Mouse (Mus musculus) liver, postnatal 0 days (tissue): ENCODE measurements at regions not wholly inside any gene's neighbourhood (a gene's known extent, or its start where the extent isn't known, plus 50 kb on each side); places are given as distances from the start of the nearest gene placed in this dataset.

Source experiments
- ATAC-seq: fragments of 200-750 bp; cut with Nextera tagmentation; 2 replicates; pipeline ENCODE4 v1.8.0; 2017; ENCODE audit warnings: mild to moderate bottlenecking, moderate library complexity
- DNase-seq: peaks from one replicate; pipeline ENCODE4 v3.0.0-alpha.2; 2016
- H3K27ac ChIP-seq: fragments of 300-500 bp; sonication (generic); 2 replicates; pipeline ENCODE4 v1.5.1; 2014; ENCODE audit warnings: antibody characterized with exemption, moderate library complexity, mild to moderate bottlenecking, low read depth
- H3K27me3 ChIP-seq: fragments of 300-500 bp; sonication (generic); 2 replicates; pipeline ENCODE4 v1.6.1; 2014; ENCODE audit warnings: low read length, control low read depth, mixed read lengths; ENCODE audit not compliant: insufficient read depth
- H3K36me3 ChIP-seq: fragments of 300-500 bp; sonication (generic); replicated peaks from 2 replicates; pipeline ENCODE4 v1.6.1; 2014; ENCODE audit warnings: mild to moderate bottlenecking, control low read depth, low read length, moderate library complexity, mixed read lengths; ENCODE audit not compliant: insufficient read depth
- H3K4me1 ChIP-seq: fragments of 300-500 bp; sonication (generic); 2 replicates; pipeline ENCODE4 v1.6.1; 2014; ENCODE audit warnings: antibody characterized with exemption, mild to moderate bottlenecking, control low read depth; ENCODE audit not compliant: insufficient read depth
- H3K4me2 ChIP-seq: fragments of 300-500 bp; sonication (generic); 2 replicates; pipeline ENCODE4 v1.6.1; 2014; ENCODE audit warnings: low read depth, mild to moderate bottlenecking, low read length, moderate library complexity, mixed read lengths
- H3K4me3 ChIP-seq: fragments of 300-500 bp; sonication (generic); 2 replicates; pipeline ENCODE4 v1.5.1; 2014; ENCODE audit warnings: low read depth, low read length
- H3K9ac ChIP-seq: fragments of 300-500 bp; sonication (generic); replicated peaks from 2 replicates; pipeline ENCODE4 v1.6.1; 2014; ENCODE audit warnings: mild to moderate bottlenecking, moderate library complexity
- H3K9me3 ChIP-seq: fragments of 300-500 bp; sonication (generic); 2 replicates; pipeline ENCODE4 v1.6.1; 2016; ENCODE audit warnings: mild to moderate bottlenecking, control low read depth, low read length, mixed read lengths
- CTCF ChIP-seq: sonication (generic); IDR thresholded peaks from 2 replicates; pipeline ENCODE4 v1.5.1; 2016; ENCODE audit warnings: antibody characterized with exemption, low read depth
- EP300 ChIP-seq: IDR thresholded peaks from 2 replicates; pipeline ENCODE4 v1.6.1; 2016; ENCODE audit warnings: antibody characterized with exemption, low read depth, mild to moderate bottlenecking
- WGBS: fragments of 180-500 bp; shearing (Covaris S2); extraction: QIAGEN DNeasy Blood & Tissue Kit; methylation state at CpG from one replicate; pipeline ENCODE4 v1.1.7; 2014; ENCODE audit not compliant: insufficient replicate concordance; 5-methylcytosine and 5-hydroxymethylcytosine counted together

GRCm38 (mm10) chr19:27134360-27134759 lies 81.9 kb upstream of the Vldlr start:
- Histone ChIP-seq H3K4me3 (no peak overlapping the region), H3K9ac (no peak overlapping the region), H3K36me3 (no peaks in the 10 kb centered on the region), H3K27me3 (no peaks in the 10 kb centered on the region), H3K27ac (no peak overlapping the region), H3K9me3 (no peaks in the 10 kb centered on the region), H3K4me1 (no peaks in the 10 kb centered on the region), H3K4me2 (no peak overlapping the region)
- DNase-seq (no peak), ATAC-seq (no peak)
- TF ChIP-seq EP300 (no peak), CTCF (no peak)
- 67% methylated on average over 5 of the region's 5 CpGs for WGBS

DNA sequence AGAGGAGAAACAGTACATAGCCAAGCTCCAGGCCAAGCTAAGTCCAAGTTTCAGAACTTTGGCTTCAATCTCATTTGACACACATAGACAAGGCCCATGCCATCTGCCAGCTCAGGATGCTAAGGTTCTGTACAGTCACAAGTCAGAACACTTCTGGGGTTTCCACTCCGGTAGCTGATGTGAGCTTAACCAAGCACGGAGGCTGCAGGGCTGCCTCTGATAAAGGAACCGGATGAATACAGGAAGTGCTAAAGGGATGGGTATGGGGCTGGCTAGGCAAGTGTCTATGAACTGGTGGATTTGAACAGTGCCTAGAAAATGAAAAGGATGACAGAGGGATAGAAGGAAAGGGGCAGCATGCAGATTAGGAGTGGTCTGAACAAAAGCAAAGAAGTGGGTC lies 75.4 kb upstream of the Vldlr start:
- H3K4me2 ChIP-seq = no peak overlapping the region
- H3K4me3 ChIP-seq = no peak overlapping the region
- no peaks in the 10 kb centered on the region for H3K36me3 ChIP-seq
- H3K27ac ChIP-seq = no peak overlapping the region
- no peak for ATAC-seq
- no peaks in the 10 kb centered on the region for H3K4me1 ChIP-seq
- 28% methylated on average over 3 of the region's 3 CpGs for WGBS
- H3K9ac ChIP-seq = no peak overlapping the region
- H3K27me3 ChIP-seq = no peaks in the 10 kb centered on the region
- DNase-seq = no peak
- no peak for TF ChIP-seq EP300
- TF ChIP-seq CTCF = no peak
- no peaks in the 10 kb centered on the region for H3K9me3 ChIP-seq

GRCm38 (mm10) chr19:27142181-27142580 lies 74.1 kb upstream of the Vldlr start:
- no peak for DNase-seq
- no peaks in the 10 kb centered on the region for H3K4me1 ChIP-seq
- no peak overlapping the region for H3K4me2 ChIP-seq
- no peak overlapping the region for H3K9ac ChIP-seq
- no peak overlapping the region for H3K4me3 ChIP-seq
- TF ChIP-seq CTCF (no peak), EP300 (no peak)
- 71% methylated on average over 4 of the region's 4 CpGs for WGBS
- no peaks in the 10 kb centered on the region for H3K36me3 ChIP-seq
- H3K27ac ChIP-seq = no peak overlapping the region
- H3K9me3 ChIP-seq = no peaks in the 10 kb centered on the region
- H3K27me3 ChIP-seq = no peaks in the 10 kb centered on the region
- no peak for ATAC-seq

- Histone ChIP-seq H3K4me1 (no peaks in the 10 kb centered on the region), H3K9me3 (no peaks in the 10 kb centered on the region), H3K27me3 (no peaks in the 10 kb centered on the region), H3K4me3 (no peak overlapping the region), H3K9ac (no peak overlapping the region), H3K4me2 (no peak overlapping the region), H3K36me3 (no peaks in the 10 kb centered on the region), H3K27ac (no peak overlapping the region)
- no peak for TF ChIP-seq EP300
- no peak for TF ChIP-seq CTCF
- DNase-seq (no peak), ATAC-seq (no peak)
- WGBS = 61% methylated on average over 12 of the region's 12 CpGs
Observed at GRCm38 (mm10) chr19:27147404-27147803, 68.9 kb upstream of the Vldlr start.

DNA sequence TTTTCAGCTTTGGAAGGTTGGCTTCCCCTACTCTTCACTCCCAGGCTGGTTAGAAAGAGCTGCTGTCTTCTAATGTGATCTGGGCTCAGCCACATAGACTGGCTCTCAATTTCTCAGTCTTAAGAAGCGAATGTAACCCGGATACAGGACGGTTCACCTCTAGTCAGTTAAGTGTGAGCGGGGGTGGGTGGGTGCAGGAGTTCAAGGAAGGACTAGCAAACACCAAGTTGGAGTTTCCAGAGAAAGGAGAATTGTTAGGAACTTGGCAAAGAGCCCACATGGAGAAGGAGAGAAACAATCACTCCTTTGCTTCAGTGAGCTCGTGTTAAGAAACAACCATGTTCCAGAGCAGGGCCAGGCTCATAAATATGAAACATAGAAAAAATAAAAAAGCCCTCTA lies 68.0 kb upstream of the Vldlr start:
- Histone ChIP-seq H3K4me1 (no peaks in the 10 kb centered on the region), H3K4me3 (no peak overlapping the region), H3K4me2 (no peak overlapping the region), H3K9me3 (no peaks in the 10 kb centered on the region), H3K27me3 (no peaks in the 10 kb centered on the region), H3K36me3 (no peaks in the 10 kb centered on the region), H3K9ac (no peak overlapping the region), H3K27ac (no peak overlapping the region)
- TF ChIP-seq CTCF (no peak), EP300 (no peak)
- ATAC-seq = no peak
- DNase-seq = no peak
- WGBS = 70% methylated on average over 5 of the region's 5 CpGs

- TF ChIP-seq CTCF (no peak), EP300 (peak; percentile 35; the same call in 1 of the 2 replicates)
- no peak overlapping the region for H3K9ac ChIP-seq
- H3K4me3 ChIP-seq = no peak overlapping the region
- H3K27me3 ChIP-seq = no peaks in the 10 kb centered on the region
- ATAC-seq (peak; percentile 57), DNase-seq (no peak)
- H3K4me1 ChIP-seq = no peaks in the 10 kb centered on the region
- no peaks in the 10 kb centered on the region for H3K36me3 ChIP-seq
- H3K27ac ChIP-seq = no peak overlapping the region
- H3K4me2 ChIP-seq = no peak overlapping the region
- 23% methylated on average over 4 of the region's 4 CpGs for WGBS
- no peaks in the 10 kb centered on the region for H3K9me3 ChIP-seq
Observed at GRCm38 (mm10) chr19:27149567-27149966, 66.7 kb upstream of the Vldlr start.

GRCm38 (mm10) chr19:27161933-27162332 lies 54.4 kb upstream of the Vldlr start:
- Histone ChIP-seq H3K27me3 (no peaks in the 10 kb centered on the region), H3K36me3 (no peaks in the 10 kb centered on the region), H3K9me3 (no peaks in the 10 kb centered on the region), H3K9ac (no peak overlapping the region), H3K4me1 (no peaks in the 10 kb centered on the region), H3K4me3 (no peak overlapping the region), H3K4me2 (no peak overlapping the region), H3K27ac (no peak overlapping the region)
- DNase-seq (no peak), ATAC-seq (no peak)
- no peak for TF ChIP-seq CTCF
- no peak for TF ChIP-seq EP300
- WGBS = 63% methylated on average over 4 of the region's 4 CpGs
